Mouse (Mus musculus) ES-E14 (cell line): Measurements from ENCODE around the gene Rex1bd. TPM values are rescaled to one million over a fixed set of nuclear protein-coding genes. Genes with fewer than 3 reads are reported as not detected.

Experiments
- DNase-seq: peaks from one replicate; pipeline ENCODE4 v3.0.0-alpha.2; 2013; ENCODE audit warnings: low read depth, low spot score
- H3K27ac ChIP-seq: 2 replicates; pipeline ENCODE4 v1.5.1; 2012; ENCODE audit warnings: low read depth, mild to moderate bottlenecking, low read length, moderate library complexity, mixed read lengths; ENCODE audit not compliant: poor library complexity, insufficient read depth, severe bottlenecking
- H3K36me3 ChIP-seq: 2 replicates; pipeline ENCODE4 v1.6.1; 2012; ENCODE audit warnings: mild to moderate bottlenecking, low read length, moderate library complexity, mixed read lengths; ENCODE audit not compliant: control insufficient read depth, poor library complexity, insufficient read depth, severe bottlenecking
- H3K4me1 ChIP-seq, 2 experiments: fragments of 150-350 bp in 1 of 2; sonication (generic) in 1 of 2; 2 replicates each; pipeline ENCODE4 v1.6.1; 2012; ENCODE audit warnings: low read length in 2 of 2, mild to moderate bottlenecking in 1 of 2, mixed read lengths in 1 of 2; ENCODE audit not compliant: control insufficient read depth in 2 of 2, insufficient read depth in 2 of 2, poor library complexity in 1 of 2
- H3K4me3 ChIP-seq, 2 experiments: fragments of 150-350 bp in 1 of 2; sonication (generic) in 1 of 2; 2 replicates each; pipeline ENCODE4 v1.5.1; 2012; ENCODE audit warnings: low read length in 2 of 2, low read depth in 1 of 2, mild to moderate bottlenecking in 1 of 2, mixed read lengths in 1 of 2; ENCODE audit not compliant: insufficient read depth in 1 of 2, poor library complexity in 1 of 2, severe bottlenecking in 1 of 2
- H3K9ac ChIP-seq: 2 replicates; pipeline ENCODE4 v1.6.1; 2012; ENCODE audit warnings: low read depth, mild to moderate bottlenecking, low read length, mixed read lengths; ENCODE audit not compliant: poor library complexity, insufficient read depth, severe bottlenecking
- H3K9me3 ChIP-seq: fragments of 150-350 bp; sonication (generic); 2 replicates; pipeline ENCODE4 v1.6.1; 2012; ENCODE audit warnings: low read depth, mild to moderate bottlenecking, low read length; ENCODE audit not compliant: control insufficient read depth, insufficient read depth
- CHD2 ChIP-seq: IDR thresholded peaks from 2 replicates; pipeline ENCODE4 v1.6.1; 2014; ENCODE audit warnings: mild to moderate bottlenecking, low read depth, low read length, inconsistent platforms
- HCFC1 ChIP-seq: IDR thresholded peaks from 2 replicates; pipeline ENCODE4 v1.6.1; 2012; ENCODE audit warnings: low read length, inconsistent platforms, borderline replicate concordance; ENCODE audit not compliant: insufficient read depth
- MAFK ChIP-seq: IDR thresholded peaks from 2 replicates; pipeline ENCODE4 v1.6.1; 2014; ENCODE audit warnings: mild to moderate bottlenecking, low read depth, low read length, inconsistent platforms; ENCODE audit not compliant: insufficient read depth
- ZC3H11A ChIP-seq: IDR thresholded peaks from 2 replicates; pipeline ENCODE4 v1.6.1; 2012; ENCODE audit warnings: low read depth, mild to moderate bottlenecking, inconsistent platforms, low read length, borderline replicate concordance
- ZNF384 ChIP-seq: IDR thresholded peaks from 2 replicates; pipeline ENCODE4 v1.6.1; 2012; ENCODE audit warnings: low read depth, low read length, inconsistent platforms
- in situ Hi-C, 2 experiments: fragments of 600-800 bp; cut with MboI; formaldehyde crosslinking; loops; one replicate each; pipeline ENCODE4 v1.15.1; 2025; ENCODE audit warnings: low sequenced_read_pairs in 2 of 2, inconsistent platforms in 1 of 2; ENCODE audit not compliant: unreplicated experiment in 2 of 2
- total RNA-seq: library from RNA; depleted of rRNA; stranded (reverse); fragments of 300-350 nt; gene quantifications from 2 replicates; pipeline ENCODE4 v1.2.3, GENCODE M21; 2012

Gene Rex1bd
- total RNA-seq, 1 experiment, result 130 TPM

GRCm38 (mm10) chr8:70544200-70544687 is 37.7 kb upstream of the Rex1bd start:
- Histone ChIP-seq H3K4me1 (peaks cover 0 to 2% of the 10 kb centered on the region in 2 experiments; a peak in 1 of 4 replicates), H3K27ac (no peak overlapping the region), H3K9ac (no peak overlapping the region), H3K36me3 (no peaks in the 10 kb centered on the region; the same call in 1 of the 2 replicates), H3K4me3 (no peak overlapping the region), H3K9me3 (no peaks in the 10 kb centered on the region)
- in situ Hi-C loops, result no loop called here
- TF ChIP-seq HCFC1, result no peak
- 0 out of 2 replicates have a peak, but pooled peaks have one; percentile 19 for TF ChIP-seq ZNF384
- no peak for DNase-seq

GRCm38 (mm10) chr8:70541081-70541480 is 34.5 kb upstream of the Rex1bd start:
- no peaks in the 10 kb centered on the region; the same call in 1 of the 2 replicates for H3K36me3 ChIP-seq
- 0 out of 2 replicates have a peak overlapping the region, but pooled peaks have one; percentile 91 for H3K9ac ChIP-seq
- TF ChIP-seq ZNF384 (no peak), MAFK (no peak), HCFC1 (no peak), ZC3H11A (no peak), CHD2 (no peak)
- DNase-seq, result no peak
- no peak overlapping the region for H3K27ac ChIP-seq
- H3K9me3 ChIP-seq, result no peaks in the 10 kb centered on the region
- no peak overlapping the region for H3K4me3 ChIP-seq
- in situ Hi-C loops, result no loop called here
- 0 out of 4 replicates have a peak, but pooled peaks cover 0 to 2% of the 10 kb centered on the region in 2 experiments for H3K4me1 ChIP-seq

- peak overlapping the region; percentile 76 to 85 for H3K4me3 ChIP-seq
- TF ChIP-seq HCFC1 (no peak), MAFK (no peak), ZC3H11A (no peak), ZNF384 (no peak), CHD2 (no peak)
- H3K9ac ChIP-seq, result peak overlapping the region; percentile 91
- in situ Hi-C loops, result no loop called here
- no peak for DNase-seq
- H3K27ac ChIP-seq, result no peak overlapping the region
- H3K9me3 ChIP-seq, result no peaks in the 10 kb centered on the region
- H3K4me1 ChIP-seq, result 0 out of 4 replicates have a peak, but pooled peaks cover 0 to 2% of the 10 kb centered on the region in 2 experiments
- peaks cover 1% of the 10 kb centered on the region for H3K36me3 ChIP-seq
Measured at GRCm38 (mm10) chr8:70540507-70541071, 34.0 kb upstream of the Rex1bd start.

- Histone ChIP-seq H3K27ac (no peak overlapping the region), H3K9ac (peak overlapping the region; percentile 91), H3K36me3 (peaks cover 4% of the 10 kb centered on the region), H3K4me3 (peak overlapping the region; percentile 76 to 85), H3K4me1 (0 out of 4 replicates have a peak, but pooled peaks cover 0 to 2% of the 10 kb centered on the region in 2 experiments), H3K9me3 (no peaks in the 10 kb centered on the region)
- in situ Hi-C loops, result no loop called here
- DNase-seq, result no peak
- TF ChIP-seq ZC3H11A (no peak), CHD2 (no peak), HCFC1 (no peak), MAFK (no peak), ZNF384 (no peak)
Measured at GRCm38 (mm10) chr8:70540013-70540506, 33.5 kb upstream of the Rex1bd start.
